ENCODE assay signal across 8 mouse cellular contexts in the genomic region with DNA sequence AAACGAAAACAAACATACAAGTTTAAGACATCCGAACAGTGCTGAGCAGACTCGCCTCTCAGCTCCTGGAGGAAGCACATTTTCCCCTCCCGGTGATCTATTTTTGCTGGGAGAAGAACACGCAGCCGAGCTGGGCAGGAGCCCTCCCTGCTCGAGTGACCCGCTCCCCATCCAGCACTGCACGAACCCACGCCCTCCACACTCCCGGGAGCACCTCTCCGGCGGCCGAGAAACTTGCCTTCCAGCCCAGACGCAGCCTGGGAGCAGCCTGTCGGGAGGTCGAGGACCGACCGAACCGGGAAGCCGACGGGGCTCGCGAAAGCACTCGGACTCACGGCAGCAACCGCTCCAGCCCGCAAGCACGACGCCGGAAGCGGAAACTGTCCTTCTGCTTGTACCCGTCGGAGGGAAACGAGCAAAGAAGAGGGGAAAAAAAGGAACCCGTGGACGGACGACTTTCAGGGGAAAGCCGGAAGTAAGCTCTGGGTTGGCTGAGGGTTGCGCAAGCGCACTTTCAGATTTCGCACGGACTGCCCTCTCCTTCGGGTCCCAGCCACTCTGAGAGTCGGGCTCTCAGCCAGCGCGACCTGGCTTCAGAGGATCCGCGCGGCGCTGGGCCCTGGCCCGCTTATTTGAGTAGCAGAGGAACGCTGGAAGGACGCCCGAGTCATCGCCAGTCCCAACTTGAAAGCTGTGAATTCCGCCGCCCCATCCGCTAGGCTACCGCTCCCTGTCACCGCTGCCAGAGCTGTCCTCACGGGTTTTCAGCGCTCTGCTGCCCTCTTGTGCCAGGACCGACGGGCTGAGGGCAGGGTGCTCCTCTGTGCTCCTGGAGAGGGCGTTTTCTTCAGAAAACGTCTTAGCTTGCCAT. TPM values are rescaled to one million over a fixed set of nuclear protein-coding genes. Genes with fewer than 3 reads are reported as not detected.
DNase-seq lines count a peak whose midpoint lies in the region; ATAC-seq and TF ChIP-seq lines count a peak whose summit lies in the region.

Bms1 (minus strand) TSS at position 425 of the 871 bp plus-strand sequence.

- CTCF ChIA-PET in Patski (lab: Charles Lee), result interaction anchor here (0.7 to 2.0 kb wide), 10 partner anchors 9 to 578 kb away, joined by 3 to 15 read pairs (median 5); partner anchors contain the start of gene Zfp637

- H3K4me3 ChIP-seq in hindbrain, embryonic 13.5 days, result peak within 1 kb of the TSS; percentile 95

- peaks cover 30% of the 10 kb centered on the region for H3K36me3 ChIP-seq in hindbrain, embryonic 13.5 days

- no peaks in the 10 kb centered on the region for H3K27me3 ChIP-seq in Patski
- no peaks in the 10 kb centered on the region for H3K27me3 ChIP-seq in hindbrain, embryonic 13.5 days

- H3K4me1 ChIP-seq in hindbrain, embryonic 13.5 days (replicated peaks), result peaks cover 14% of the 10 kb centered on the region

- H3K9me3 ChIP-seq in hindbrain, embryonic 13.5 days, result no peaks in the 10 kb centered on the region

- in situ Hi-C loops in Patski (cut with MboI; ENCODE audit: low pct_unique_long_range_greater_than_20kb), result no loop called here

- peak within 1 kb of the TSS; percentile 69 for H3K4me2 ChIP-seq in hindbrain, embryonic 13.5 days

- POLR2A ChIA-PET in Patski (lab: Charles Lee), result interaction anchor here (0.8 to 1.4 kb wide), 4 partner anchors 25 to 227 kb away, joined by 3 to 5 read pairs (median 3); partner anchors contain the start of gene Zfp248

- ATAC-seq in Patski, result peak; percentile 99
- ATAC-seq in hindbrain, embryonic 13.5 days (ENCODE audit: low FRiP score), result peak; percentile 99

- H3K27ac ChIP-seq in hindbrain, embryonic 13.5 days, result peak within 1 kb of the TSS; percentile 93

- peak; percentile 90 for DNase-seq in Patski (ENCODE audit: low read depth, low spot score)
- peak; percentile 99 to 100 for DNase-seq in cerebellum, postnatal 14 days
- DNase-seq in frontal cortex, postnatal 14 days (ENCODE audit: low spot score in 2 of 2), result peak; percentile 90 to 92
- DNase-seq in layer of hippocampus, postnatal 25 days (ENCODE audit: extremely low spot score in 1 of 2, low spot score in 1 of 2), result peak; percentile 93 to 96
- peak; percentile 95 for DNase-seq in lung, postnatal 25 days (ENCODE audit: low spot score)
- peak; percentile 97 for DNase-seq in retina, embryonic 14.5 days (ENCODE audit: low spot score)
- peak; percentile 95 for DNase-seq in thymus, postnatal 4 days

- peak; percentile 98 for TF ChIP-seq CTCF in Patski (IDR thresholded peaks at IDR 0.05)

- H3K9ac ChIP-seq in hindbrain, embryonic 13.5 days, result peak within 1 kb of the TSS; percentile 93

- 0% methylated on average over 67 of the region's 67 CpGs for WGBS in hindbrain, embryonic 13.5 days

RNA-seq across cellular contexts. Expression of gene Bms1, which starts in this region (rescaled TPM):
- polyA plus RNA-seq in Patski (2021), result 42.5 TPM
- 24.9 TPM in 2 replicates for polyA plus RNA-seq in hindbrain, embryonic 13.5 days (2015; fragmentation: Nextera tagmentation; extraction: Ambion mirVana)
- 10 to 100 TPM; 25.5 to 26.9 TPM for total RNA-seq in layer of hippocampus, postnatal 25 days (2021)

Comparison
In these comparisons a context has a peak if more than half of its experiments do, and no peak if none do; other contexts are left out.
1. Peak in every context shown above with its lines: DNase-seq, ATAC-seq, H3K4me3 ChIP-seq and H3K27ac ChIP-seq.